ENCODE assay signal across 21 mouse cellular contexts in the genomic region with DNA sequence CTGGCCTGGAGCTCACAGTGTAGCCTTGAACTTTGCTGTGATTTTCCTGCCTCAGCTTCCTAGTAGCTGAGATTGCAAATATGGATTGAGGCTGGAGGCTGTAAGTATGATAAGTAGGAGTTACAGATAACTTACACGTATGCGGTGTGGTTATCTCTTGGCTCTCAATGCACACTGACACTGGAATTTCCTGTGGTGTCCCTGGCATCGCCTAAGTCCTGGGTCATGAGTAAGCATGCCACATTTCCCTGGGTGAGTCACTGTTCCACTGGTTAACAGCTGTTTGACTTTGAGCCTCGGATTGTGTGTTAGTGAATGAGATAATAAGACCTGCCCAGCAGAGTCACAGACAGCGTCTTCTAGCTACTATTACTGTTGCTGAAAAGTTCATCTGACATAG. TPM values are rescaled to one million over a fixed set of nuclear protein-coding genes. Genes with fewer than 3 reads are reported as not detected.
A peak's percentile ranks its signal among the peaks of the same experiment; 100 is the strongest.
DNase-seq lines count a peak whose midpoint lies in the region; ATAC-seq and TF ChIP-seq lines count a peak whose summit lies in the region.
"Had no signal": no experiment of that assay in that cellular context is flagged by ENCODE, and none has a peak within 500 bp of the region (broad histone marks: within the 10 kb centered on the region; RNA-seq: fewer than 3 reads in every experiment).

No protein-coding gene starts in this region.

- 43% methylated on average over 5 of the region's 5 CpGs for WGBS in liver, postnatal 0 days (ENCODE audit: insufficient replicate concordance)
- 27% methylated on average over 5 of the region's 5 CpGs for WGBS in heart, adult 2 months

- no peak overlapping the region for H3K4me2 ChIP-seq in liver, postnatal 0 days (ENCODE audit: low read depth, low read length)
- H3K4me2 ChIP-seq: hindbrain, embryonic 15.5 days; kidney, embryonic 15.5 days; lung, embryonic 15.5 days had no signal

- no peak for TF ChIP-seq EP300 in liver, postnatal 0 days (IDR thresholded peaks at IDR 0.05; ENCODE audit: low read depth)
- TF ChIP-seq EP300 in heart, adult 2 months (IDR thresholded peaks at IDR 0.05; ENCODE audit: insufficient read depth, low read depth, low read length) = no peak

- peak; percentile 71 for DNase-seq in adrenal gland, adult 2 months
- DNase-seq in adrenal gland, postnatal 4 days (ENCODE audit: low spot score in 2 of 2) = no peak
- DNase-seq in liver, postnatal 0 days = no peak
- DNase-seq in left cerebral cortex, adult 11 months (ENCODE audit: low spot score) = no peak
- DNase-seq in heart, adult 2 months = no peak
- DNase-seq: B cell, adult 2 months; cerebellum, postnatal 14 days; heart, adult 11 months; heart, postnatal 10 days; layer of hippocampus, adult 9-11 months; right cerebral cortex, postnatal 25 days; thymus, postnatal 14 days had no signal

- ATAC-seq in granulocyte monocyte progenitor cell, adult 5-6 weeks (replicated peaks; ENCODE audit: poor library complexity, severe bottlenecking) = 0 out of 2 replicates have a peak, but pooled peaks have one; percentile 20
- ATAC-seq in liver, postnatal 0 days = peak; percentile 51
- ATAC-seq in erythroid progenitor cell, adult 5-6 weeks (replicated peaks; ENCODE audit: low FRiP score, poor library complexity, severe bottlenecking) = no peak
- ATAC-seq: activated CD4-positive, CD25-positive, alpha-beta regulatory T cell, adult 4 months had no signal

- no peak overlapping the region for H3ac ChIP-seq in C2C12 (ENCODE audit: control insufficient read depth, insufficient read length, low read depth)

- no peak for TF ChIP-seq POLR2A in heart, adult 2 months (IDR thresholded peaks at IDR 0.05; ENCODE audit: insufficient read depth, low read depth, low read length)

- H3K4me3 ChIP-seq in C2C12 (ENCODE audit: insufficient read depth, poor library complexity, severe bottlenecking) = no peak overlapping the region
- H3K4me3 ChIP-seq in liver, postnatal 0 days (ENCODE audit: low read depth, low read length) = no peak overlapping the region
- no peak overlapping the region for H3K4me3 ChIP-seq in heart, adult 2 months
- H3K4me3 ChIP-seq: embryonic facial prominence, embryonic 10.5 days; hindbrain, embryonic 15.5 days; kidney, embryonic 15.5 days; limb, embryonic 10.5 days; lung, embryonic 15.5 days had no signal

- intact Hi-C loops in heart, adult 2 months (cut with DNase I) = no loop called here

- no peaks in the 10 kb centered on the region for H3K9me3 ChIP-seq in liver, postnatal 0 days (ENCODE audit: low read length)
- H3K9me3 ChIP-seq: hindbrain, embryonic 15.5 days; kidney, embryonic 15.5 days; limb, embryonic 10.5 days; lung, embryonic 15.5 days had no signal

- H3K79me3 ChIP-seq in C2C12 (ENCODE audit: low read depth) = no peaks in the 10 kb centered on the region

- no peaks in the 10 kb centered on the region for H3K27me3 ChIP-seq in C2C12 (ENCODE audit: control insufficient read depth, insufficient read depth, insufficient read length)
- no peaks in the 10 kb centered on the region for H3K27me3 ChIP-seq in liver, postnatal 0 days (ENCODE audit: insufficient read depth, low read length)
- H3K27me3 ChIP-seq in heart, adult 2 months (ENCODE audit: control insufficient read depth, insufficient read depth, low read length) = no peaks in the 10 kb centered on the region
- H3K27me3 ChIP-seq: hindbrain, embryonic 15.5 days; kidney, embryonic 15.5 days; lung, embryonic 15.5 days had no signal

- H3K36me3 ChIP-seq in C2C12 (ENCODE audit: control insufficient read depth, insufficient read depth) = no peaks in the 10 kb centered on the region
- H3K36me3 ChIP-seq in liver, postnatal 0 days (replicated peaks; ENCODE audit: insufficient read depth, low read length) = no peaks in the 10 kb centered on the region
- H3K36me3 ChIP-seq in heart, adult 2 months (ENCODE audit: control insufficient read depth, insufficient read depth, low read length) = peaks cover 6% of the 10 kb centered on the region
- H3K36me3 ChIP-seq: embryonic facial prominence, embryonic 10.5 days; hindbrain, embryonic 15.5 days; kidney, embryonic 15.5 days; limb, embryonic 10.5 days; lung, embryonic 15.5 days had no signal

- no peak overlapping the region for H3K9ac ChIP-seq in liver, postnatal 0 days (replicated peaks)
- H3K9ac ChIP-seq in heart, adult 2 months (ENCODE audit: low read depth, low read length) = no peak overlapping the region
- H3K9ac ChIP-seq: hindbrain, embryonic 15.5 days; kidney, embryonic 15.5 days; lung, embryonic 15.5 days had no signal

- H3K79me2 ChIP-seq in C2C12 (ENCODE audit: control insufficient read depth, insufficient read depth) = no peaks in the 10 kb centered on the region
- H3K79me2 ChIP-seq in heart, adult 2 months (replicated peaks; ENCODE audit: control insufficient read depth, insufficient read depth, low read length) = no peaks in the 10 kb centered on the region

- H3K4me1 ChIP-seq in liver, postnatal 0 days (ENCODE audit: insufficient read depth) = no peaks in the 10 kb centered on the region; the same call in 1 of the 2 replicates
- H3K4me1 ChIP-seq in heart, adult 2 months (ENCODE audit: control insufficient read depth, insufficient read depth, low read length) = peaks cover 6% of the 10 kb centered on the region
- H3K4me1 ChIP-seq: embryonic facial prominence, embryonic 10.5 days; hindbrain, embryonic 15.5 days; kidney, embryonic 15.5 days; limb, embryonic 10.5 days; lung, embryonic 15.5 days had no signal

- no peak overlapping the region for H3K27ac ChIP-seq in liver, postnatal 0 days (ENCODE audit: low read depth)
- no peak overlapping the region for H3K27ac ChIP-seq in heart, adult 2 months
- H3K27ac ChIP-seq: embryonic facial prominence, embryonic 10.5 days; hindbrain, embryonic 15.5 days; kidney, embryonic 15.5 days; limb, embryonic 10.5 days; lung, embryonic 15.5 days had no signal

- no peak for TF ChIP-seq CTCF in C2C12 (IDR thresholded peaks at IDR 0.05; ENCODE audit: control insufficient read depth, insufficient read depth, insufficient read length)
- TF ChIP-seq CTCF in liver, postnatal 0 days (IDR thresholded peaks at IDR 0.05; ENCODE audit: low read depth) = no peak
- no peak for TF ChIP-seq CTCF in heart, adult 2 months (IDR thresholded peaks at IDR 0.05)

TF ChIP-seq in C2C12, 6 proteins besides CTCF, POLR2A, EP300 and RAD21:
- no peak for TF ChIP-seq USF1 (IDR thresholded peaks at IDR 0.05; ENCODE audit: low read depth)
- no peak for TF ChIP-seq MYOG (IDR thresholded peaks at IDR 0.05; ENCODE audit: control insufficient read depth, extremely low read depth, insufficient read length)
- peak; percentile 97 for TF ChIP-seq MYOD1 (IDR thresholded peaks at IDR 0.05; ENCODE audit: control insufficient read depth, insufficient read length, low read depth)
- peak; percentile 94 for TF ChIP-seq FOSL1 (IDR thresholded peaks at IDR 0.05; ENCODE audit: insufficient read depth, low read length, poor library complexity, severe bottlenecking)

RNA-seq across cellular contexts. Expression of a gene that starts 13.5 kb away (rescaled TPM):
- 10 to 100 TPM; 12.1 to 14.3 TPM for total RNA-seq in adrenal gland, adult 2 months (2021)
- polyA plus RNA-seq in adrenal gland, adult 2 months (2012; rRNA removed) = 4.0 and 5.6 TPM in 2 replicates
- 10 to 100 TPM; 26.0 to 30.2 TPM for total RNA-seq in adrenal gland, postnatal 4 days (2021)
- polyA plus RNA-seq in C2C12 (2012; fragmentation: generic; extraction: Trizol) = 2.9 TPM
- total RNA-seq in granulocyte monocyte progenitor cell, adult 5-6 weeks (2014; fragmentation: Nextera tagmentation) = 24.6 and 54.4 TPM in 2 replicates
- total RNA-seq in granulocyte monocyte progenitor cell, adult 5-6 weeks (2017) = 33.6 and 38.8 TPM in 2 replicates
- 7.3 and 8.0 TPM in 2 replicates for polyA plus RNA-seq in liver, postnatal 0 days (2015; fragmentation: Nextera tagmentation; extraction: Ambion mirVana)
- total RNA-seq in erythroid progenitor cell, adult 5-6 weeks (2015; ENCODE audit: low replicate concordance) = 16.2 and 17.6 TPM in 2 replicates
- total RNA-seq in erythroid progenitor cell, adult 5-6 weeks (2017; ENCODE audit: low replicate concordance) = 1.4 and 7.1 TPM in 2 replicates
- total RNA-seq in heart, adult 2 months (2021) = 10 to 100 TPM; 15.7 to 16.4 TPM
- polyA plus RNA-seq in heart, adult 2 months (2012; rRNA removed) = 8.2 and 13.3 TPM in 2 replicates
